Mouse (Mus musculus) c-Kit-positive CD71-positive TER-119-positive erythroid progenitor cells, embryonic 14.5 days (primary cell): ENCODE results near the gene Kirrel3.

Experiments used
- DNase-seq: peaks from one replicate; pipeline ENCODE4 v3.0.0-alpha.2; 2013; ENCODE audit warnings: low spot score

The Kirrel3 gene

DNA sequence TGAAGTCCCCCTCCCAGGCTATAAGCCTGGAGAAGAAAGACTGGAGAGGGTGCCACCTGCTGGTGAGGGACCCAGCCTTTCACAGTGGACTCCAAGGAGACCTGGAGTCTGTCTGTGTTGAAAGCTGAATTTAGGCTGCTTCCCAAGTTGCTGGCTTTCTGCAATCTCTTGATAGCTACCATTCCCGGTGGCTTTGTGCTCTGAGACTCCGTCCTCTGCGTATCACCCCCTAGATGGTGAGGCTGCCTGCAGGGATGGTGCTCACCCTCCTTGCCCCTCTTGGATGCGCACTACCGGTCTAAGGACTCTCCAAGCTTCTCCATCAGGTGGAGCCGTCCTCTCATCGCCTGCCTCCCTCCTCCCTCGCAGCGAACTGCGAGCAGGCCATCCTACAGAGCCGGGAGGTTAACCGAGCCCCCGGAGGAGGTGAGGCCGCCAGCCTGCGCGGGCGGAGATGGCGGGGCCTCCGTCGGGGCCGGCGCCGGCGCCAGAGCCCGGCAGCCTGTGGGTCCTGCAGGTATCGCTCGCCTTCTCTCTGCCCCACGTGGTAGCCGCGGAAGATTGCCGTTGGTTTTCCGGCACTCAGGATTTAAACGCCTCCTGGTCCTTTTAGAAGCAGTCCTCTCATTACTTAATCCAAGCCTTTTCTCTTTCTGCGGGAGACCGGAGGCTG is at the start of gene Kirrel3:
TSS of gene Kirrel3 (plus strand) at position 136 of the 673 bp plus-strand sequence.
- no peak for DNase-seq

DNA sequence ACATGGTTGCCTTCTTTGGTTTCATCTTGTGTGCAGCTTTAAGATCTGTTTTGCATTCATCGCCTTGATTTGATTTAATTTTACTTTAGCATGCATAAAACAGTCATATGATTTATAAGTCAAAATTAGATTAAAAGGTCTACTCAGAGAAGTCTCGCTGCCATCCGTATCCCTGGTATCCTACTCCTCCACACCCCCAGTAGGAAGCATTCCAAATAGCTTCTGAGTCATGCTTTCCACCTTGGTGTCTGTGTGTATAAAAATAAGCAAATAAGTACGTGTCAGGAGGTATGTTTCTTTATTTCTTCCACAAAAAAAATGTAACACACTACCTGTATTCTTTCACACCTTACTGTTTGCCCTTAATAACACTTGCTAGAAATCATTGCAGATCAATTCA is 45.0 kb upstream of the Kirrel3 start:
- no peak for DNase-seq

DNA sequence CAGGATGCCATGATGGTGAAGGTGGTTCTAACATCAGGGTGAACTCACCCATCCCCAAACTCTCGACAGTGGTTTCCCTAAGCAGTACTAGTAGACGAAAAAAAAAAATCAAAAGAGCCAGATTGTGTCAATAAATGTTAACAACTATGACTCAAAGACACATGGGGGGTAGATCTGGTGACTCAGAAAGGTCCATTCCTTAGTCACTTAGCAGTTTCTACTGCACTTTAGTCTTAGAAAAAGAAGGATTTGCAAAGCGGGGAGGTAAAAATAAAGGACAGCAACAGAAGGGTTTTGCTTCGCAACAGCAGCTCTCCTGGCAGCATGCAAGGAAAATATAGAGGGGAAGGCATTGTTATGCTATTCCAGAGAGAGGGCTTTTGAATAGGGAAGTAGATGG is 41.7 kb upstream of the Kirrel3 start:
- no peak for DNase-seq

GRCm38 (mm10) chr9:34446497-34447350 is 39.0 kb upstream of the Kirrel3 start:
- no peak for DNase-seq

- DNase-seq, result no peak
These were observed 38.0 kb upstream of the Kirrel3 start for GRCm38 (mm10) chr9:34447736-34448135.

GRCm38 (mm10) chr9:34448467-34448866 is 37.2 kb upstream of the Kirrel3 start:
- DNase-seq, result no peak

- DNase-seq, result no peak
These were observed 27.5 kb upstream of the Kirrel3 start for GRCm38 (mm10) chr9:34458189-34458588.

DNA sequence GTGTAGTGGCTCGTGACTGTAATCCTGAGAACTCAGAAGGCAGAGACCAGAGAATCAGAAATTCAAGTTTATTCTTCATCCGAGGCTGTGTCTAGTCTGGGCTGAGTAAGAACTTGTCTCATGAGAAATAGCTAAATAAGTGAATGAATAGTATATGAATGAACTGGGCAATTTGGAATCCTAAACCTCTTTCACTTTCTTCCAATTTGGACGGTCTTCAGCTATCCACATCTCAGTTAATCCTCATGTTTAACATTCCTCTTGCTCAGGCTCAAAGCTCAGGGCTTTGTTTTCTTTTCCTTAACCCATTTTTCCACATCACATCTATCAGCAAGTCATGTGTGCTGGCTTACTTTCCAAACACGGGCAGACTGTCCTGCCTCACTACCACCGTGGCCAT is 25.7 kb upstream of the Kirrel3 start:
- DNase-seq, result no peak

DNA sequence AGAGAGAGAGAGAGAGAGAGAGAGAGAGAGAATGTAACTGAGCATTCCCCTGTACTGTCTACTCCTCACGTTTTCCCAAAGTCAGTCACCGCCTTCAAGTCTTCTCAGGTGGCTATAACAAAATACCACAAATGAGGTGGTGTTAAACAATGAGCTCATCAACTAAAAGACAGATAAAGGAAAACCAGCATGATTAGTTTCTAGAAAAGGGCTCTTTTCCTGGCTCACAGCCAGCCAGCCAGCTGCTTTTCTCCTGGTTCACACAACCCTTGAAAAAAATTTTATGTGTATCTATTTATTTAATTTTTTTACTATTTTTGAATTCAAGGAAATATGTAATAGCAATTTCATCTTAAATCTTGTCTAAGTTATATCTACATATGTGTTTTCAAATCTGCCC is 22.0 kb upstream of the Kirrel3 start:
- no peak for DNase-seq

GRCm38 (mm10) chr9:34466058-34466457 is 19.6 kb upstream of the Kirrel3 start:
- DNase-seq, result no peak

DNA sequence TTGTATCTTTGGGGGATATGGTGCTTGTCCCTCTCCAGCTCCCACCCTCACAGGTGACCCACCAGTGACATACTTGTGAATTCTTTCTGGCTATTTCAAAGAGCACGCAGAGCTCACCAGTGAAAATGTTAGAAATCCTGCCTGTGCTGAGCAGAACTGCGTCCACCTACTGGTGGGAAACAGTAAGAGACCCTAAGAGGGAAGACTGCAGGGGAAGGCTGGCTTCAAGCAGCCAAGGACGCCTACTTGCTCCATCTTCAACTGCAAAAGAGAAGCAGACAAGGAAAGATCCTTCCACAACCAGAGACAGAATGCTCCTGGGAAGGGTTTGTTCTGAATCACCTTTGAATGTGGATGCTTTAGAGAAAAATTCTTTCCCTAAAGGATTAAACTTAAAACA is 16.5 kb upstream of the Kirrel3 start:
- no peak for DNase-seq

DNA sequence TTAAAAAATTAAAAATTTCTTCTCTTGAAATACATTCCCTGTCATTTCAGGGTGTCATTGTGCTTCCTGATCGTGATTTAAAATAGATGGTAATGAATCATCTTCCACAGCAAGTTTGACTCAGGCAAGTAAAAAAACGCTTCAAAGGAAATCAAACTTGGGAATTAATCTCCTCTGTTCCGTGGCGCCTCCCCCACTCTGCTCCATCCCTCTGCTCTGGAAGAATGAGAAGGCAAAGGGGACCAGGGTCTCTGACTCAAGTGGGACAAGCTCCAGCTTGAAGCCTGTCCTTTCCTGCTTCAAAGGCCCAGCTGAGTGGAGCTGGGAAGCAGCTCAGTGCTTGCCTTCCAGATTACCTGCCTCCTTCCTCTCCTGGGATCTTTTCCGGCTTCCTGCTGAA is 9.5 kb upstream of the Kirrel3 start:
- DNase-seq, result no peak

DNA sequence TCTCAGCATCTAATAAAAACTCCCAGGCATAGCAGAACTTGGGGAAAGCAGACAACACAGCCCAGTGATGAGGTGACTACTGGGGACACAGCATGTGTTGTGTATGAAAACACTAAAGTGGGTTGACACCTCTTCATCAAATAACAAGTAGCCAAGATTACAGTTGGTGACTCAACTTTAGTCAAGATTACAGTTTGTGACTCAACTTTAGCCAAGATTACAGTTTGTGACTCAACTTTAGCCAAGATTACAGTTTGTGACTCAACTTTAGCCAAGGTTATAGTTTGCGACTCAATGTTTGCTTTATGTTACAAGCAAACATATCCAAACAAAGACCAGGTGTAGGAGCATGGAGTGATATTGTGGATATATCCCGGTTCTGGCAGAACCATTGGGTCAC is 7.2 kb upstream of the Kirrel3 start:
- no peak for DNase-seq

- no peak for DNase-seq
These were observed 2.5 kb upstream of the Kirrel3 start for GRCm38 (mm10) chr9:34483236-34483635.

- DNase-seq, result no peak
These were observed 1.0 kb upstream of the Kirrel3 start for GRCm38 (mm10) chr9:34484665-34485064.

DNA sequence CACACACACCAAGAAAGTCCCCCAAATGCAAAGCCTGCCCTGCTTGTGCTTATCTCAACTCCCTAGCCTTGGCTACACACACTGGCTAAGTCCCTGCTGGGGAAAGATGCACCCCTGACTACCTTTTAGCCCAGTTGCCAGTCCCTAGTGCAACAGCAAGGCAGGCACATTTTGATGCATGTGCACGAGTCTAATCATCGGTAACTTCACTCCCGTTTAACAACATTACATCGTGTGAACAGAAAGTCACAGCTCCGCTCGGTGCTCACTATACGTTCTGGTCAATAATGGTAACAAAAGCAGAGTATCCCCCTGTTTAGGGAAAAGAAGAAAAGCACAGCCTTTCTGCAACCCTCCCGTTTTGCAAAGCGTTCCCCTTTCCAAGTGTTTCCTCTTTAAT is 2.6 kb downstream of the Kirrel3 start:
- DNase-seq, result no peak

- DNase-seq, result no peak
These were observed 3.1 kb downstream of the Kirrel3 start for GRCm38 (mm10) chr9:34488700-34489315.

DNA sequence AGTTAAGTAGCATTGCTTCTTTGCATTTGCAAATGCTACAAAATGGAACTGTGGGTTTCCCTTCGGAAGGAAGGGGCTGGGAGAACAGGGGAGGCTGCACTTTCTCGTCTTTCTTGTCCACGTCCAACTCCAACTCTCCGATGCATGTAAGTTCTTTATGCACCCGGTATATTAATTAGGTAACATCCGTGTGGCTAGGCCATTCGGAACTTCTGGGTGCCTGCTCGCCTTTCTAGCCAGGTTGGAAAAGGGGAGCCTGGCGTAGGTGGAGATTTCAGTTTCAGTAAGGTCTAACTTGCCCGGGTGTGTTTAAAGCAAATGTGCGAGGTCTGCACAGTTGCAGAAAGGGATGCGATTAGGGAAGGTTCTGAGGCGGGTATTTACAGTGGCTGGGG is 3.6 kb downstream of the Kirrel3 start:
- DNase-seq, result no peak

DNA sequence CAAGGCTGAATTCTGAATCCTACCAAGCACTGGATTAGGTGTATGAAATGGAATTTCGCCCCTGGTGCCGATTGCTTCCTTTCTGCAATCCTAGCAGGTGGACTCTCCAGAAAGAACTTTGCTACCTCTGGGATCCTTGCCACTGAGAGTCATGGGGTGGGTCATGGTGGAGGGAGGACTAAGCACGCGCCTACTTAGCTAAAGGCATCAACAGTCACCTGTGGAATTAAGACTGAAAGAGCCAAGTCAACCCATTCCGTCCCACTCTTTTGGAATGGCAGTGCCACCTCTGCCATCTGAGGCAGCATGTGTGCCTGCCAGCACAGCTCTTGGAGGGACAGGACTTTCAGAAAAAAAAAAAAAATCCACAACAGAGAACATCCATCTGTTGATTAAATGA is 4.1 kb downstream of the Kirrel3 start:
- no peak for DNase-seq

DNA sequence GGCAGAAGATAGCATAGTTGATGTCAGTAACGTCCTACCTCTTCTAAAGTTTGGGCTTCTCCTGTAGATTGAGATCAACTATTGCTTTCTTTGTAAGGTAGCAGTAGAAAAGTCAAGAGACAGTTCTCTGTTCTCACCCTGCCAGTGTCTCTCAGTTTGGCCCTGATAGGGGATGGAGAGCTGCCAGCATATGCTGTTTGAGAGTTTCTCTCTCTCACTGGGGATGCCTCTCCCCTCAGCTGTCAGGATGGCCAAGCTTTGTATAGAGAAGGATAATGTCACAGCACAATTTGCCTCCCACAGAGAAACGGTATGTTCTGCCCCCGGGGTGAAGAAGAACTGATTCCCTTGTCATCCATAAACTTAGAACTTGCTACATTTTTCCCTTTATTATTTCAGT is 6.4 kb downstream of the Kirrel3 start:
- no peak for DNase-seq

- no peak for DNase-seq
These were observed 7.9 kb downstream of the Kirrel3 start for GRCm38 (mm10) chr9:34493571-34493970.

DNA sequence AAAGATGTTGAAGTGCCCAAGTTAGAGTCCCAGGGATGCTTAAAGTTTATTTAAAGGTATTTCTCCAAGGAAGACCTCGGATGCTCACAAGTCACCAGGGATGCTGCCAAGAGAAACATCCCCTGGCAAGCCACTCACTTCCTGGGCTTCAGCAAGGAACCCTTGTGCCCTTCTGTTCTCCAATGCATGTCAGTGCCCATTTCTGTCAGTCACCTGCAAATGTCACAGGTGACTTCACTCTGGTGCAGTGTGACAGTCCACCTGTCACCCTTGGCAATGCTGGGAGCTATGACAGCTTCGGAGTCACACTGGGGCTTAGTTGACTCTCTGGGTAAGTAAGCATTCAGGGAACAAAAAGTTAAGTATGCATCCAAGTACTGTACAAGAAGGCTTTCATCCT is 12.4 kb downstream of the Kirrel3 start:
- no peak for DNase-seq

GRCm38 (mm10) chr9:34498651-34499050 is 13.0 kb downstream of the Kirrel3 start:
- DNase-seq, result peak; percentile 7
